Mouse (Mus musculus) midbrain, embryonic 11.5 days (tissue): ENCODE results near the gene Gm48551. TPM values are rescaled to one million over a fixed set of nuclear protein-coding genes. Genes with fewer than 3 reads are reported as not detected.

Source experiments
- ATAC-seq: fragments of 200-750 bp; cut with Nextera tagmentation; 2 replicates; pipeline ENCODE4 v1.8.0; 2017; ENCODE audit warnings: moderate TSS enrichment, moderate library complexity; ENCODE audit not compliant: low FRiP score
- DNase-seq: peaks from one replicate; pipeline ENCODE4 v3.0.0; 2015; ENCODE audit warnings: low spot score; ENCODE audit errors: missing footprints
- H3K27ac ChIP-seq: fragments of 300-500 bp; sonication (generic); 2 replicates; pipeline ENCODE4 v1.5.1; 2014; ENCODE audit warnings: low read depth, low read length
- H3K27me3 ChIP-seq: fragments of 300-500 bp; sonication (generic); 2 replicates; pipeline ENCODE4 v1.6.1; 2014; ENCODE audit warnings: mild to moderate bottlenecking, low read length, moderate library complexity, mixed read lengths; ENCODE audit not compliant: control insufficient read depth, insufficient read depth
- H3K36me3 ChIP-seq: fragments of 300-500 bp; sonication (generic); 2 replicates; pipeline ENCODE4 v1.6.1; 2014; ENCODE audit warnings: mild to moderate bottlenecking, low read length, moderate library complexity, mixed read lengths; ENCODE audit not compliant: control insufficient read depth, insufficient read depth
- H3K4me1 ChIP-seq: fragments of 300-500 bp; sonication (generic); 2 replicates; pipeline ENCODE4 v1.6.1; 2014; ENCODE audit warnings: low read length; ENCODE audit not compliant: control insufficient read depth, insufficient read depth
- H3K4me2 ChIP-seq: fragments of 300-500 bp; sonication (generic); 2 replicates; pipeline ENCODE4 v1.6.1; 2014; ENCODE audit warnings: mild to moderate bottlenecking, moderate library complexity
- H3K4me3 ChIP-seq: fragments of 300-500 bp; sonication (generic); 2 replicates; pipeline ENCODE4 v1.5.1; 2014; ENCODE audit warnings: low read depth, low read length
- H3K9ac ChIP-seq: fragments of 300-500 bp; sonication (generic); 2 replicates; pipeline ENCODE4 v1.6.1; 2014; ENCODE audit warnings: low read length
- H3K9me3 ChIP-seq: fragments of 300-500 bp; sonication (generic); 2 replicates; pipeline ENCODE4 v1.6.1; 2016; ENCODE audit warnings: low read length; ENCODE audit not compliant: control insufficient read depth
- WGBS: fragments of 180-500 bp; shearing (Covaris S2); extraction: QIAGEN DNeasy Blood & Tissue Kit; methylation state at CpG from one replicate; pipeline ENCODE4 v1.1.7; 2014; 5-methylcytosine and 5-hydroxymethylcytosine counted together
- polyA plus RNA-seq: library from polyadenylated mRNA; unstranded; fragments of >200 nt; fragmentation: Nextera tagmentation; extraction: Ambion mirVana; gene quantifications from 2 replicates; pipeline ENCODE4 v1.2.1, GENCODE M21; 2014

The Gm48551 gene
- polyA plus RNA-seq, 1 experiment from 2014 or later = 2.9 TPM

DNA sequence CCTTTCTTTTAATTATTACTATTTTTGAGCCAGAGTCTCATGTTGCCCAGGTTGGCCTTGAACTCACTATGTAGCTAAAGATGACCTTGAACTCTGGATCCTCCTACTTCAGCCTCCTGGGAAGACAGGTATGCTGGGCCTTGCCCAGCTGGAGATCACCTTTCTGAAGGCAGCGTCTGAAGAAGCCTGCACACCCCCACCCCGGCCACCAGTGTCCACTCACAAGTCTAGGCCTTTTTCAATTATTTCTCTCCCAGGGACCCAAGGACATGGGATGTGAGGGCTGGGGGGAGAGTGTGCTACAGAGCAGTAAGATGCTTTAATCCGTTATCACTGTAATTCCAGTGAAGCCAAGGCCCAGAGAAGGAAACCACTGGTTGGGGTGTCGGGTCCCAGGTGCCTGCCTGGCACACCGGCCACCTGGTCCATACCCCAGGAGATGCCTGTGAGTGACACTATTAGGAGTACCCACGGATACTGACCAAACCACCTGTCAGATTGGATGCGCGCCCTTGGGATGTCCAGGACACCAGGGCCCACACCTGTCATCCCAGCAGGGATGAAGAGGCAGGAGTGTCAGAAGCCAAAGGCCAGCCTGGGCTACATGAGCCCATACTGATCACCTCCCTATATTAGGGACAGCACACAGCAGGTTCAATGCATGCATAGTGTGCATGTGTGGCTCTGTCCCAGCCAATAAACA lies 43.7 kb downstream of the Gm48551 start:
- DNase-seq (peak; percentile 79), ATAC-seq (no peak)
- Histone ChIP-seq H3K27ac (no peak overlapping the region), H3K9me3 (no peaks in the 10 kb centered on the region), H3K4me3 (no peak overlapping the region), H3K4me1 (peaks cover 10% of the 10 kb centered on the region), H3K36me3 (no peaks in the 10 kb centered on the region), H3K9ac (no peak overlapping the region), H3K4me2 (no peak overlapping the region), H3K27me3 (peaks cover 64% of the 10 kb centered on the region)
- 73% methylated on average over 8 of the region's 8 CpGs for WGBS

DNA sequence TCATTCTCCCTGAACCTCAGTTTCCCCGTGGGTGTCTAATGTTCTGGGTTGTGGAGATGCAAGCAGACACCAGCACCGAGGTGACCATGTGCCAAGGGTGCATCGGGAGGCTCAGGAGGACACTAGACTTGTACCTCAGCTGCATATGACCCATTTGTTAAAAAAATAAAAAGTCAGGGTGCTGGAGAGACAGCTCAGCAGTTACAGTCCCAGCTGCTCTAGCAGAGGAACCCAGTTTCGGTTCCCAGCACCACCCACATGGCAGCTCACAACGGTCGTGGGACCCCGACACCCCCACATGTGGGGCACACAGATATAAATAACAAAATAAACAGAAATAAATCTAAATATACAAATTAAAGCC lies 44.2 kb downstream of the Gm48551 start:
- Histone ChIP-seq H3K27me3 (peaks cover 64% of the 10 kb centered on the region), H3K36me3 (no peaks in the 10 kb centered on the region), H3K9ac (no peak overlapping the region), H3K27ac (no peak overlapping the region), H3K4me1 (peaks cover 10% of the 10 kb centered on the region), H3K9me3 (no peaks in the 10 kb centered on the region), H3K4me3 (no peak overlapping the region), H3K4me2 (no peak overlapping the region)
- WGBS = 85% methylated on average over 7 of the region's 7 CpGs
- no peak for ATAC-seq
- no peak for DNase-seq

- 18% methylated on average over 2 of the region's 2 CpGs for WGBS
- Histone ChIP-seq H3K9me3 (no peaks in the 10 kb centered on the region), H3K27ac (no peak overlapping the region), H3K9ac (no peak overlapping the region), H3K4me1 (peaks cover 10% of the 10 kb centered on the region), H3K27me3 (peaks cover 62% of the 10 kb centered on the region), H3K4me3 (no peak overlapping the region), H3K4me2 (0 out of 2 replicates have a peak overlapping the region, but pooled peaks have one; percentile 96), H3K36me3 (no peaks in the 10 kb centered on the region)
- ATAC-seq (no peak), DNase-seq (no peak)
Measured at GRCm38 (mm10) chr10:81429092-81429491, 44.8 kb downstream of the Gm48551 start.

- peak overlapping the region; percentile 67 for H3K27ac ChIP-seq
- ATAC-seq = peak; percentile 31
- under 1% methylated on average over 20 of the region's 20 CpGs for WGBS
- H3K9me3 ChIP-seq = no peaks in the 10 kb centered on the region
- peak; percentile 94 for DNase-seq
- H3K4me3 ChIP-seq = peak overlapping the region; percentile 80
- peak overlapping the region; percentile 96 for H3K4me2 ChIP-seq
- H3K27me3 ChIP-seq = peaks cover 57% of the 10 kb centered on the region
- H3K4me1 ChIP-seq = peaks cover 10% of the 10 kb centered on the region
- H3K36me3 ChIP-seq = no peaks in the 10 kb centered on the region
- H3K9ac ChIP-seq = peak overlapping the region; percentile 89
Measured at GRCm38 (mm10) chr10:81429605-81430061, 45.4 kb downstream of the Gm48551 start.

DNA sequence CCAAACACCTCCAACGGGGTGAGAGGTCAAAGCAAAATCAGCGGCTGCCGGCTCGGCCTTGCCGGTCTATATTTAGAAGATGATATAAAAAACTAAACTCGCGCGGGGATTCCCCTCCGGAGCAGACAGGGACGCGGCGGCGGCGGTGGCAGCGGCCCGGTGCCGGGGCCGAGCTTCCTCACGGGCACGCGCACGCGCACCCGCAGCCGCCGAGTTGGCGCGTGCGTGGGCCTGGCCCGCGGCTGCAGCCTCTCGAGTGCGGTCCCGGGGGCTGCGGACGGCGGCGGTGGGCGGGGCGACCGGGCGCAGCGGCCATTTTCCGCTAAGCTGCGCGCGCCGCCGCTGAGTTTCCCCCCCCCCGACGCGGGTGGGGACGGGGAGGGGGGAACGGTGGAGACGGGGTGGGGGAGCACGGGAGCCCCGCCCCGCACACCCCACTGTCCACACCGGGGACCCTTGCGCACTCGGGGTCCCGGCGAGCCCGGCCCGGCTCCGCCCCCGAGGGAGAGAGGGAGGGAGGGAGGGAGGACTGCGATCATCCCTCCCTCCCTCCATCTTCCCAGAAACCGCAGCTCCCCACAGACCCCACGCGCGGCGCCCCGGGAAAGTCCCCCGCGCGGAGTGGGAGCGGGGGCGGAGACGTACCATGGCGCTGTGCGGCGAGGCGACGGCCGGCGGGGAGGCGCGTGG lies 46.0 kb downstream of the Gm48551 start:
- Histone ChIP-seq H3K36me3 (no peaks in the 10 kb centered on the region), H3K9me3 (no peaks in the 10 kb centered on the region), H3K4me1 (peaks cover 8% of the 10 kb centered on the region), H3K4me2 (peak overlapping the region; percentile 96), H3K27ac (peak overlapping the region; percentile 67), H3K27me3 (peaks cover 50% of the 10 kb centered on the region), H3K4me3 (peak overlapping the region; percentile 80), H3K9ac (peak overlapping the region; percentile 89)
- peak; percentile 97 for DNase-seq
- 1% methylated on average over 56 of the region's 89 CpGs for WGBS
- ATAC-seq = peak; percentile 33

GRCm38 (mm10) chr10:81430831-81431525 lies 46.7 kb downstream of the Gm48551 start:
- Histone ChIP-seq H3K27me3 (peaks cover 43% of the 10 kb centered on the region), H3K27ac (peak overlapping the region; percentile 67), H3K4me1 (peaks cover 8% of the 10 kb centered on the region), H3K9ac (peak overlapping the region; percentile 89), H3K9me3 (no peaks in the 10 kb centered on the region), H3K36me3 (no peaks in the 10 kb centered on the region), H3K4me3 (peak overlapping the region; percentile 80), H3K4me2 (peak overlapping the region; percentile 96)
- 2% methylated on average over 39 of the region's 70 CpGs for WGBS
- peak; percentile 85 for DNase-seq
- peak; percentile 10; the same call in 1 of the 2 replicates for ATAC-seq

DNA sequence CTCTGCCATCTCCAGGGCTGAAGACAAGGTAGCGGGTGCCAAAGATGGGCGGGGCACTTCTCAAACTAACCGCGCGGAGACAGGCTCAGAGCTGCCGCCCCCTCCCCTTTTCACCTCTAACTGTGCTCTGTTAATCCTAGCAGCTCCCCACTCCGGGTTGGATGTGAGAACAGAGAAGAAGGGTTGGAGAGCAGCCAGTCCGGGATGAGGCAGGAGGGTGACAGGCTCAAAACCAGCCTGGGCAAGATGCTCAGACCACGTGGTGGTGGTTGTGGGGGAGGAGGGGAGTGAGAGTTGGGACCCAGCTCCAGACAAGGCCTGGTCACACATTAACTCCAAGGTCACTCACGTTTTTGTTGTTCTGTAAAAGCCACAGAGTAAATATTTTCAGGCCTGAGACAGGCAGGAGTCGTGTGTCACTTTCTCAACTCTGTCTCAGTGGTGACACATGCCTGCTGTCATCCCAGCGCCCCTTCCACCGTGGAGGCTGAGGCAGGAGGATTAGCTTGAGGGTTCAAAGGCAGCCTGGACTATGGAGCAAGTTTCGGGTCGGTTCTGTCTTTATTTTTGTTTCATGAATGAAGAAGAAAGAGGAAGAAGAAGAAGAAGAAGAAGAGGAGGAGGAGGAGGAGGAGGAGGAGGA lies 47.4 kb downstream of the Gm48551 start:
- H3K9me3 ChIP-seq = no peaks in the 10 kb centered on the region
- H3K4me3 ChIP-seq = peak overlapping the region; percentile 80; the same call in 1 of the 2 replicates
- peaks cover 5% of the 10 kb centered on the region for H3K4me1 ChIP-seq
- WGBS = 16% methylated on average over 15 of the region's 15 CpGs
- H3K36me3 ChIP-seq = no peaks in the 10 kb centered on the region
- H3K9ac ChIP-seq = no peak overlapping the region
- H3K27ac ChIP-seq = no peak overlapping the region
- H3K27me3 ChIP-seq = peaks cover 37% of the 10 kb centered on the region
- ATAC-seq = no peak
- DNase-seq = peak; percentile 92
- no peak overlapping the region for H3K4me2 ChIP-seq

DNA sequence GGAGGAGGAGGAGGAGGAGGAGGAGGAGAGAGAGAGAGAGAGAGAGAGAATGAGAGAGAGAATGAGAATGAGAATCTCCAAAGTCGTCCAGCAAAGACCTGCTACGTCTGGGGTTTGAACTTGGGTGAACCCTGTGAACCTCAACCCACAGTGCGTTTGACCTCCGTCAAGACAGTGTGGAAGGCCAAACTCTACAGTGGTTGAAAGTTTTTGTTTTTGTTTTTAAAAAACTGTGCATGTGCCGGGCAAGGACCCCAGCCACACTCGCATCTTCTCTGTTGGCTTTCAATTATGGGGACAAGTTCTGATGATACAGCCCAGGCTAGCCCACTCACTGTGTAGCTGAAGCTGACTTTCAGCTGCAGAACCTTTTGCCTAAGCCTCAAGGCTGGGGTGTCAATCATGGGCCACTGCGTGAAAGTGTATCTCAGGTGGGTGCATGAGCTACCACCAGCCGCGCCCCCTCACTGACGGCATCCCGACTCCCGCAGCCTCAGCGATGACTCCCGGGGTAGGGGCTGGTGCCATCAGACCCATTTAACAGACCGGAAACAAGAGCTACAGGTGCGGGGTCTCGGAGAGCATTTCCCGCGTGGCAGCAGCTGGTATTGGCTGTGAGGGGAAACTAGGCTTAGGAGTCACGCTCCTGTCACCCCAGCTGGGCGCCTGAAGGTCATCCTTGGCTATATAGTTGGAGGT lies 48.1 kb downstream of the Gm48551 start:
- peak; percentile 0; the same call in 1 of the 2 replicates for ATAC-seq
- H3K9ac ChIP-seq = no peak overlapping the region
- H3K4me3 ChIP-seq = no peak overlapping the region

More for the DNA sequence above, 48.1 kb downstream of the Gm48551 start:
- Histone ChIP-seq H3K9me3 (no peaks in the 10 kb centered on the region), H3K27ac (no peak overlapping the region), H3K27me3 (peaks cover 31% of the 10 kb centered on the region), H3K4me2 (no peak overlapping the region), H3K36me3 (no peaks in the 10 kb centered on the region), H3K4me1 (peaks cover 5% of the 10 kb centered on the region)
- WGBS = 68% methylated on average over 21 of the region's 21 CpGs
- DNase-seq = peak; percentile 78
